Mouse (Mus musculus) cerebellum, adult 2 months (tissue): Measurements from ENCODE around the gene Ift88.

Experiments used
- CTCF ChIP-seq: fragments of 200-500 bp; IDR thresholded peaks from 2 replicates; pipeline ENCODE4 v1.5.1; 2011; ENCODE audit warnings: low read depth, mild to moderate bottlenecking, control low read depth, low read length, moderate library complexity, borderline replicate concordance; ENCODE audit not compliant: insufficient read depth
- POLR2A ChIP-seq: fragments of 200-500 bp; IDR thresholded peaks from 2 replicates; pipeline ENCODE4 v1.6.1; 2011; ENCODE audit warnings: low read length, control low read depth, borderline replicate concordance; ENCODE audit not compliant: insufficient read depth

- no peak for TF ChIP-seq POLR2A
- TF ChIP-seq CTCF: no peak
Measured at GRCm38 (mm10) chr14:57534346-57534745, 110.5 kb downstream of the Ift88 start.
